Mouse (Mus musculus) neural tube, embryonic 11.5 days (tissue): ENCODE measurements around the gene Retn. TPM values are rescaled to one million over a fixed set of nuclear protein-coding genes. Genes with fewer than 3 reads are reported as not detected.

ENCODE experiments used
- ATAC-seq: fragments of 200-750 bp; cut with Nextera tagmentation; 2 replicates; pipeline ENCODE4 v1.8.0; 2017; ENCODE audit warnings: moderate number of reproducible peaks, mild to moderate bottlenecking, moderate TSS enrichment, moderate library complexity; ENCODE audit not compliant: insufficient read depth, low FRiP score, low TSS enrichment
- DNase-seq: peaks from one replicate; pipeline ENCODE4 v3.0.0-alpha.2; 2015; ENCODE audit warnings: low spot score
- H3K27ac ChIP-seq: fragments of 300-500 bp; sonication (generic); 2 replicates; pipeline ENCODE4 v1.5.1; 2014; ENCODE audit warnings: low read depth, mild to moderate bottlenecking, low read length
- H3K27me3 ChIP-seq: fragments of 300-500 bp; sonication (generic); 2 replicates; pipeline ENCODE4 v1.6.1; 2014; ENCODE audit warnings: mild to moderate bottlenecking, low read length, mixed read lengths; ENCODE audit not compliant: control insufficient read depth, insufficient read depth
- H3K36me3 ChIP-seq: fragments of 300-500 bp; sonication (generic); 2 replicates; pipeline ENCODE4 v1.6.1; 2014; ENCODE audit warnings: mild to moderate bottlenecking, low read length, moderate library complexity, mixed read lengths; ENCODE audit not compliant: control insufficient read depth, insufficient read depth
- H3K4me1 ChIP-seq: fragments of 300-500 bp; sonication (generic); 2 replicates; pipeline ENCODE4 v1.6.1; 2014; ENCODE audit warnings: low read length, mixed read lengths; ENCODE audit not compliant: control insufficient read depth, insufficient read depth
- H3K4me2 ChIP-seq: fragments of 300-500 bp; sonication (generic); 2 replicates; pipeline ENCODE4 v1.6.1; 2014; ENCODE audit warnings: low read depth, mild to moderate bottlenecking, moderate library complexity
- H3K4me3 ChIP-seq: fragments of 300-500 bp; sonication (generic); 2 replicates; pipeline ENCODE4 v1.5.1; 2014; ENCODE audit warnings: low read depth, low read length
- H3K9ac ChIP-seq: fragments of 300-500 bp; sonication (generic); 2 replicates; pipeline ENCODE4 v1.6.1; 2014; ENCODE audit warnings: mild to moderate bottlenecking, low read length
- H3K9me3 ChIP-seq: fragments of 300-500 bp; sonication (generic); 2 replicates; pipeline ENCODE4 v1.6.1; 2016; ENCODE audit warnings: low read length; ENCODE audit not compliant: control insufficient read depth
- WGBS: fragments of 180-500 bp; shearing (Covaris S2); extraction: QIAGEN DNeasy Blood & Tissue Kit; methylation state at CpG from one replicate; pipeline ENCODE4 v1.1.7; 2014; 5-methylcytosine and 5-hydroxymethylcytosine counted together
- polyA plus RNA-seq: library from polyadenylated mRNA; unstranded; fragments of >200 nt; fragmentation: Nextera tagmentation; extraction: Ambion mirVana; gene quantifications from 2 replicates; pipeline ENCODE4 v1.2.1, GENCODE M21; 2014

Retn gene
- polyA plus RNA-seq, result not detected in 2 replicates

GRCm38 (mm10) chr8:3655526-3655925 is at the start of gene Retn:
Gene Retn, plus strand, starts transcription at chr8:3655770.
- no peaks in the 10 kb centered on the region for H3K4me1 ChIP-seq
- no peak for DNase-seq
- no peaks in the 10 kb centered on the region for H3K36me3 ChIP-seq
- no peak within 1 kb of the TSS for H3K27ac ChIP-seq
- H3K4me2 ChIP-seq, result no peak within 1 kb of the TSS
- H3K9me3 ChIP-seq, result no peaks in the 10 kb centered on the region
- H3K4me3 ChIP-seq, result no peak within 1 kb of the TSS
- H3K27me3 ChIP-seq, result no peaks in the 10 kb centered on the region
- ATAC-seq, result no peak
- no peak within 1 kb of the TSS for H3K9ac ChIP-seq
- WGBS, result 66% methylated on average over 3 of the region's 3 CpGs

- H3K9me3 ChIP-seq, result no peaks in the 10 kb centered on the region
- 92% methylated on average over 16 of the region's 16 CpGs for WGBS
- DNase-seq, result no peak
- no peak overlapping the region for H3K27ac ChIP-seq
- H3K36me3 ChIP-seq, result peaks cover 20% of the 10 kb centered on the region
- no peak overlapping the region for H3K4me2 ChIP-seq
- H3K9ac ChIP-seq, result no peak overlapping the region
- no peak overlapping the region for H3K4me3 ChIP-seq
- no peaks in the 10 kb centered on the region for H3K27me3 ChIP-seq
- H3K4me1 ChIP-seq, result no peaks in the 10 kb centered on the region
- ATAC-seq, result no peak
These were observed 49.0 kb upstream of the Retn start for GRCm38 (mm10) chr8:3606593-3606992.

- Histone ChIP-seq H3K4me2 (no peak overlapping the region), H3K9ac (no peak overlapping the region), H3K4me3 (no peak overlapping the region), H3K27ac (no peak overlapping the region), H3K9me3 (no peaks in the 10 kb centered on the region), H3K4me1 (no peaks in the 10 kb centered on the region), H3K27me3 (no peaks in the 10 kb centered on the region), H3K36me3 (peaks cover 24% of the 10 kb centered on the region)
- ATAC-seq (no peak), DNase-seq (no peak)
- 97% methylated on average over 7 of the region's 7 CpGs for WGBS
These were observed 47.7 kb upstream of the Retn start for GRCm38 (mm10) chr8:3607822-3608221.

GRCm38 (mm10) chr8:3609046-3609815 is 46.3 kb upstream of the Retn start:
- Histone ChIP-seq H3K36me3 (peaks cover 31% of the 10 kb centered on the region), H3K27ac (no peak overlapping the region), H3K9ac (no peak overlapping the region), H3K9me3 (no peaks in the 10 kb centered on the region), H3K4me2 (no peak overlapping the region), H3K27me3 (no peaks in the 10 kb centered on the region), H3K4me1 (no peaks in the 10 kb centered on the region), H3K4me3 (no peak overlapping the region)
- ATAC-seq, result no peak
- DNase-seq, result no peak
- 90% methylated on average over 12 of the region's 12 CpGs for WGBS

- no peak overlapping the region for H3K9ac ChIP-seq
- no peaks in the 10 kb centered on the region for H3K27me3 ChIP-seq
- DNase-seq (no peak), ATAC-seq (no peak)
- no peaks in the 10 kb centered on the region for H3K4me1 ChIP-seq
- H3K36me3 ChIP-seq, result peaks cover 31% of the 10 kb centered on the region
- H3K4me2 ChIP-seq, result no peak overlapping the region
- no peak overlapping the region for H3K4me3 ChIP-seq
- WGBS, result 84% methylated on average over 6 of the region's 6 CpGs
- H3K9me3 ChIP-seq, result no peaks in the 10 kb centered on the region
- no peak overlapping the region for H3K27ac ChIP-seq
These were observed 45.8 kb upstream of the Retn start for GRCm38 (mm10) chr8:3609816-3610150.

- WGBS, result under 1% methylated on average over 37 of the region's 37 CpGs
- peak; percentile 99 for ATAC-seq
- peaks cover 6% of the 10 kb centered on the region for H3K36me3 ChIP-seq
- DNase-seq, result peak; percentile 100
- H3K9ac ChIP-seq, result peak within 1 kb of the TSS; percentile 68
- H3K27ac ChIP-seq, result no peak within 1 kb of the TSS
- no peaks in the 10 kb centered on the region for H3K27me3 ChIP-seq
- H3K4me3 ChIP-seq, result peak within 1 kb of the TSS; percentile 86
- peak within 1 kb of the TSS; percentile 78 for H3K4me2 ChIP-seq
- H3K4me1 ChIP-seq, result peaks cover 11% of the 10 kb centered on the region
- H3K9me3 ChIP-seq, result no peaks in the 10 kb centered on the region
These were observed 34.2 kb upstream of the Retn start, which contains the start of the genes Xab2 and Pet100 for GRCm38 (mm10) chr8:3621199-3621970. Gene Xab2, minus strand, starts transcription at chr8:3621316. Gene Pet100, plus strand, starts transcription at chr8:3621548.

GRCm38 (mm10) chr8:3622119-3622518 is 33.5 kb upstream of the Retn start:
- no peaks in the 10 kb centered on the region for H3K27me3 ChIP-seq
- ATAC-seq (no peak), DNase-seq (no peak)
- H3K9ac ChIP-seq, result no peak overlapping the region
- no peaks in the 10 kb centered on the region for H3K9me3 ChIP-seq
- H3K4me1 ChIP-seq, result peaks cover 11% of the 10 kb centered on the region
- peak overlapping the region; percentile 46 for H3K4me3 ChIP-seq
- H3K36me3 ChIP-seq, result peaks cover 3% of the 10 kb centered on the region
- 71% methylated on average over 8 of the region's 8 CpGs for WGBS
- no peak overlapping the region for H3K27ac ChIP-seq
- peak overlapping the region; percentile 39 for H3K4me2 ChIP-seq

GRCm38 (mm10) chr8:3625445-3625844 is 30.1 kb upstream of the Retn start, which contains the start of gene Pcp2:
Gene Pcp2, minus strand, starts transcription at chr8:3625545.
- DNase-seq (no peak), ATAC-seq (no peak)
- Histone ChIP-seq H3K36me3 (no peaks in the 10 kb centered on the region), H3K9me3 (no peaks in the 10 kb centered on the region), H3K4me3 (no peak within 1 kb of the TSS), H3K4me1 (peaks cover 5% of the 10 kb centered on the region), H3K27me3 (no peaks in the 10 kb centered on the region), H3K4me2 (no peak within 1 kb of the TSS), H3K9ac (no peak within 1 kb of the TSS), H3K27ac (no peak within 1 kb of the TSS)
- 48% methylated on average over 1 of the region's 1 CpGs for WGBS
